Mouse (Mus musculus) heart, embryonic 14.5 days (tissue): ENCODE results near the gene Ankrd13c. TPM values are rescaled to one million over a fixed set of nuclear protein-coding genes. Genes with fewer than 3 reads are reported as not detected.
"Not testable (repeated sequence)": the region's sequence is repeated elsewhere in the genome, so short reads cannot be mapped to it uniquely, and the experiment has no call there.

Experiments used
- ATAC-seq: fragments of 200-750 bp; cut with Nextera tagmentation; 2 replicates; pipeline ENCODE4 v1.8.0; 2017; ENCODE audit warnings: low read depth, moderate TSS enrichment; ENCODE audit not compliant: insufficient number of reproducible peaks, insufficient read depth, low FRiP score
- H3K27ac ChIP-seq, 2 experiments: fragments of 200-500 bp in 1 of 2; fragments of 300-500 bp in 1 of 2; sonication (generic) in 1 of 2; replicated peaks in 1 of 2; 2 replicates each; pipeline ENCODE4 v1.5.1; 2012 to 2014; ENCODE audit warnings: low read depth in 2 of 2, low read length in 2 of 2, control low read depth in 1 of 2, mild to moderate bottlenecking in 1 of 2, mixed read lengths in 1 of 2; ENCODE audit not compliant: control insufficient read depth in 1 of 2, insufficient read depth in 1 of 2
- H3K27me3 ChIP-seq: fragments of 300-500 bp; sonication (generic); 2 replicates; pipeline ENCODE4 v1.6.1; 2014; ENCODE audit warnings: mild to moderate bottlenecking, low read length, control low read depth; ENCODE audit not compliant: control insufficient read depth, insufficient read depth
- H3K36me3 ChIP-seq: fragments of 300-500 bp; sonication (generic); 2 replicates; pipeline ENCODE4 v1.6.1; 2014; ENCODE audit warnings: mild to moderate bottlenecking, control low read depth, low read length, mixed read lengths; ENCODE audit not compliant: control insufficient read depth, insufficient read depth
- H3K4me1 ChIP-seq, 2 experiments: fragments of 200-500 bp in 1 of 2; fragments of 300-500 bp in 1 of 2; sonication (generic) in 1 of 2; 2 replicates each; pipeline ENCODE4 v1.6.1; 2012 to 2014; ENCODE audit warnings: low read length in 2 of 2, control low read depth in 1 of 2, mixed read lengths in 1 of 2; ENCODE audit not compliant: control insufficient read depth in 2 of 2, insufficient read depth in 2 of 2
- H3K4me2 ChIP-seq: fragments of 300-500 bp; sonication (generic); 2 replicates; pipeline ENCODE4 v1.6.1; 2014; ENCODE audit warnings: mild to moderate bottlenecking, low read length
- H3K4me3 ChIP-seq, 2 experiments: fragments of 200-500 bp in 1 of 2; fragments of 300-500 bp in 1 of 2; sonication (generic) in 1 of 2; 2 replicates each; pipeline ENCODE4 v1.5.1; 2012 to 2014; ENCODE audit warnings: low read length in 2 of 2, mild to moderate bottlenecking in 2 of 2, control low read depth in 1 of 2, low read depth in 1 of 2, moderate library complexity in 1 of 2; ENCODE audit not compliant: control insufficient read depth in 1 of 2, insufficient read depth in 1 of 2
- H3K9ac ChIP-seq: fragments of 300-500 bp; sonication (generic); 2 replicates; pipeline ENCODE4 v1.6.1; 2014; ENCODE audit warnings: mild to moderate bottlenecking, low read length
- H3K9me3 ChIP-seq: fragments of 300-500 bp; sonication (generic); 2 replicates; pipeline ENCODE4 v1.6.1; 2016; ENCODE audit warnings: low read length, control low read depth; ENCODE audit not compliant: control insufficient read depth
- WGBS: fragments of 180-500 bp; shearing (Covaris S2); extraction: QIAGEN DNeasy Blood & Tissue Kit; methylation state at CpG from one replicate; pipeline ENCODE4 v1.1.7; 2014; 5-methylcytosine and 5-hydroxymethylcytosine counted together
- polyA plus RNA-seq: library from polyadenylated mRNA; unstranded; fragments of >200 nt; fragmentation: Nextera tagmentation; extraction: Ambion mirVana; gene quantifications from 2 replicates; pipeline ENCODE4 v1.2.1, GENCODE M21; 2014

Ankrd13c gene
- polyA plus RNA-seq, 1 experiment from 2014 or later = 29.0 TPM

GRCm38 (mm10) chr3:157931592-157931991 is 15.4 kb upstream of the Ankrd13c start:
- Histone ChIP-seq H3K4me1 (no peaks in the 10 kb centered on the region), H3K4me2 (no peak overlapping the region), H3K9ac (no peak overlapping the region), H3K9me3 (no peaks in the 10 kb centered on the region), H3K27me3 (no peaks in the 10 kb centered on the region), H3K4me3 (no peak overlapping the region), H3K36me3 (no peaks in the 10 kb centered on the region), H3K27ac (no peak overlapping the region)
- WGBS = 56% methylated on average over 3 of the region's 3 CpGs
- no peak for ATAC-seq

GRCm38 (mm10) chr3:157932074-157932473 is 15.0 kb upstream of the Ankrd13c start:
- Histone ChIP-seq H3K9me3 (no peaks in the 10 kb centered on the region), H3K4me2 (no peak overlapping the region), H3K36me3 (no peaks in the 10 kb centered on the region), H3K4me3 (no peak overlapping the region), H3K27me3 (no peaks in the 10 kb centered on the region), H3K9ac (no peak overlapping the region), H3K4me1 (no peaks in the 10 kb centered on the region), H3K27ac (no peak overlapping the region)
- ATAC-seq = no peak
- WGBS = 40% methylated on average over 3 of the region's 3 CpGs

- H3K4me2 ChIP-seq = not testable (repeated sequence)
Observed at GRCm38 (mm10) chr3:157933223-157933622, 13.8 kb upstream of the Ankrd13c start.

GRCm38 (mm10) chr3:157934301-157934823 is 12.7 kb upstream of the Ankrd13c start:
- Histone ChIP-seq H3K9ac (no peak overlapping the region), H3K4me3 (no peak overlapping the region)
- WGBS = 74% methylated on average over 3 of the region's 3 CpGs

More at GRCm38 (mm10) chr3:157933223-157933622, 13.8 kb upstream of the Ankrd13c start:
- ATAC-seq, H3K27me3 ChIP-seq, H3K9me3 ChIP-seq, H3K27ac ChIP-seq, H3K9ac ChIP-seq, H3K4me1 ChIP-seq, H3K4me3 ChIP-seq, H3K36me3 ChIP-seq: not testable (repeated sequence)
- 62% methylated on average over 5 of the region's 6 CpGs for WGBS

GRCm38 (mm10) chr3:157938585-157938984 is 8.5 kb upstream of the Ankrd13c start:
- H3K9me3 ChIP-seq = no peaks in the 10 kb centered on the region
- H3K27ac ChIP-seq = no peak overlapping the region
- WGBS = 63% methylated on average over 2 of the region's 2 CpGs
- ATAC-seq = no peak
- H3K36me3 ChIP-seq = no peaks in the 10 kb centered on the region
- H3K4me1 ChIP-seq = no peaks in the 10 kb centered on the region
- H3K4me3 ChIP-seq = no peak overlapping the region
- H3K27me3 ChIP-seq = no peaks in the 10 kb centered on the region
- no peak overlapping the region for H3K4me2 ChIP-seq
- no peak overlapping the region for H3K9ac ChIP-seq

More at GRCm38 (mm10) chr3:157934301-157934823, 12.7 kb upstream of the Ankrd13c start:
- Histone ChIP-seq H3K4me1 (no peaks in the 10 kb centered on the region), H3K9me3 (no peaks in the 10 kb centered on the region), H3K27me3 (no peaks in the 10 kb centered on the region), H3K4me2 (no peak overlapping the region), H3K36me3 (no peaks in the 10 kb centered on the region), H3K27ac (no peak overlapping the region)
- ATAC-seq = no peak

GRCm38 (mm10) chr3:157947383-157948280 is 593 bp downstream of the Ankrd13c start:
- H3K4me3 ChIP-seq = peak overlapping the region; percentile 80 to 84
- H3K4me2 ChIP-seq = peak overlapping the region; percentile 93
- no peaks in the 10 kb centered on the region for H3K9me3 ChIP-seq
- peak; percentile 65 for ATAC-seq
- peak overlapping the region; percentile 93 for H3K9ac ChIP-seq
- no peaks in the 10 kb centered on the region for H3K27me3 ChIP-seq
- WGBS = under 1% methylated on average over 77 of the region's 93 CpGs
- H3K27ac ChIP-seq = peak overlapping the region; percentile 98 to 99
- peaks cover 0 to 11% of the 10 kb centered on the region in 2 experiments; a peak in 2 of 4 replicates for H3K4me1 ChIP-seq
- peaks cover 7% of the 10 kb centered on the region for H3K36me3 ChIP-seq

DNA sequence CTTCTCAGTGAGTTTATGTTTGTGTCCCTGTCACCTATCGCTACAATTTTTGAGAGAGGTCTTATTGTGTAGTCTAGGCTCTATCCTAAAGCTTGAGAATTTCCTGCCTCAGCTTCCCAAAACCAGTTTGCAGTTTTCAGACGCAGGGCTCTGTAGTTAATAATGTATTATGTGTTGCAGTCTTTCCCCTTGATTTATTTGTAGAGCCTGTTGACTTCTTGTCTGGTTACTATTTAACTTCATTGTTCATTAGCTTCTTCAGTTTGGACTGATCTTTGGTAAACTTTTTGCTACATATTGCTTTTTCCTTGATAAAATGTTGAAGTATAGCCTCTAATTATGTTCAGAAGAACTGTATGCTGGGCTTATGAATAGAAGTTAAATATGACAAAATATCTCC is 5.7 kb downstream of the Ankrd13c start:
- Histone ChIP-seq H3K27me3 (no peaks in the 10 kb centered on the region), H3K9me3 (no peaks in the 10 kb centered on the region), H3K9ac (no peak overlapping the region), H3K4me2 (no peak overlapping the region), H3K4me3 (no peak overlapping the region), H3K36me3 (peaks cover 7% of the 10 kb centered on the region), H3K27ac (no peak overlapping the region), H3K4me1 (peaks cover 0 to 7% of the 10 kb centered on the region in 2 experiments; a peak in 2 of 4 replicates)
- no peak for ATAC-seq
- WGBS = 95% methylated on average over 2 of the region's 2 CpGs
